17 mouse cellular contexts compared by ENCODE assay signal in the genomic region with DNA sequence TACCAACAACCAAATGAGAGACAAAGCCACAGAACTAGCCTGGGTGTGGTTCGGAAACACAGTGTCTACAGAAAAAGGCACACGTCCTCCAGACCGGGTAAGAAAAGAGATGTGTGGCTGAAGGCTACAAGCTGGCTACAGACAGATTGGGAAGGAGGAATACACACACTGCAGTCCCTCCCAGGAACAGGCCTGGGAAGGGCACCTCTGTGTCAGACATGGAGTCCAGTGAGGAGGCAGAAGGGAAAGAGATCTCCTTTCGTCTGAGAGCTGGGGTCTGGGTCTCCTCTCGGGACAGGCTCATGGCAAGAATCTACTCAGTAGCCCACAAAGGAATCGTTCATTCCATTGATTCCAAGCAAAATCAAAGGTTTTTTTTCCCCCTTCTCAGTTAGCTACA.
"Had no signal": no experiment of that assay in that cellular context is flagged by ENCODE, and none has a peak within 500 bp of the region (broad histone marks: within the 10 kb centered on the region; RNA-seq: fewer than 3 reads in every experiment).

No protein-coding gene starts in this region.

- DNase-seq: liver, embryonic 13.5 days; liver, postnatal 0 days; midbrain, embryonic 14.5 days; right cerebral cortex, postnatal 14 days; thymus, adult 2 months; thymus, postnatal 25 days; thymus, postnatal 4 days had no signal

- H3K4me3 ChIP-seq: liver, embryonic 13.5 days; liver, embryonic 15.5 days; lung, embryonic 15.5 days; megakaryocyte, embryonic 14.5 days; midbrain, embryonic 12.5 days; neural tube, embryonic 12.5 days; stomach, embryonic 15.5 days had no signal

- H3K9me3 ChIP-seq: liver, embryonic 13.5 days; liver, embryonic 15.5 days; lung, embryonic 15.5 days; midbrain, embryonic 12.5 days; neural tube, embryonic 12.5 days; stomach, embryonic 15.5 days had no signal

- H3K27ac ChIP-seq: liver, embryonic 13.5 days; liver, embryonic 15.5 days; lung, embryonic 15.5 days; macrophage; midbrain, embryonic 12.5 days; neural tube, embryonic 12.5 days; stomach, embryonic 15.5 days; stomach, postnatal 0 days had no signal

- H3K4me2 ChIP-seq: liver, embryonic 11.5 days; liver, embryonic 13.5 days; liver, embryonic 15.5 days; lung, embryonic 15.5 days; midbrain, embryonic 12.5 days; neural tube, embryonic 12.5 days; stomach, embryonic 15.5 days had no signal

- H3K27me3 ChIP-seq: liver, embryonic 13.5 days; lung, embryonic 15.5 days; midbrain, embryonic 12.5 days; stomach, embryonic 15.5 days had no signal

- H3K4me1 ChIP-seq: lung, embryonic 15.5 days; megakaryocyte, embryonic 14.5 days; neural tube, embryonic 12.5 days; stomach, embryonic 15.5 days had no signal

- ATAC-seq: liver, postnatal 0 days; midbrain, embryonic 16.5 days had no signal

- H3K9ac ChIP-seq: liver, embryonic 13.5 days; liver, embryonic 15.5 days; liver, postnatal 0 days; lung, embryonic 15.5 days; midbrain, embryonic 12.5 days; neural tube, embryonic 12.5 days; stomach, embryonic 15.5 days had no signal

- H3K36me3 ChIP-seq: liver, embryonic 13.5 days; liver, embryonic 15.5 days; lung, embryonic 15.5 days; midbrain, embryonic 12.5 days; neural tube, embryonic 12.5 days; stomach, embryonic 15.5 days had no signal
